Mouse (Mus musculus): ENCODE measurements around the gene Adcy3. TPM values are rescaled to one million over a fixed set of nuclear protein-coding genes. Genes with fewer than 3 reads are reported as not detected.
A peak's percentile ranks its signal among the peaks of the same experiment; 100 is the strongest.

Adcy3 gene
- 4.7 and 7.4 TPM in 2 replicates for polyA plus RNA-seq (2015; fragmentation: Nextera tagmentation; extraction: Ambion mirVana)

DNA sequence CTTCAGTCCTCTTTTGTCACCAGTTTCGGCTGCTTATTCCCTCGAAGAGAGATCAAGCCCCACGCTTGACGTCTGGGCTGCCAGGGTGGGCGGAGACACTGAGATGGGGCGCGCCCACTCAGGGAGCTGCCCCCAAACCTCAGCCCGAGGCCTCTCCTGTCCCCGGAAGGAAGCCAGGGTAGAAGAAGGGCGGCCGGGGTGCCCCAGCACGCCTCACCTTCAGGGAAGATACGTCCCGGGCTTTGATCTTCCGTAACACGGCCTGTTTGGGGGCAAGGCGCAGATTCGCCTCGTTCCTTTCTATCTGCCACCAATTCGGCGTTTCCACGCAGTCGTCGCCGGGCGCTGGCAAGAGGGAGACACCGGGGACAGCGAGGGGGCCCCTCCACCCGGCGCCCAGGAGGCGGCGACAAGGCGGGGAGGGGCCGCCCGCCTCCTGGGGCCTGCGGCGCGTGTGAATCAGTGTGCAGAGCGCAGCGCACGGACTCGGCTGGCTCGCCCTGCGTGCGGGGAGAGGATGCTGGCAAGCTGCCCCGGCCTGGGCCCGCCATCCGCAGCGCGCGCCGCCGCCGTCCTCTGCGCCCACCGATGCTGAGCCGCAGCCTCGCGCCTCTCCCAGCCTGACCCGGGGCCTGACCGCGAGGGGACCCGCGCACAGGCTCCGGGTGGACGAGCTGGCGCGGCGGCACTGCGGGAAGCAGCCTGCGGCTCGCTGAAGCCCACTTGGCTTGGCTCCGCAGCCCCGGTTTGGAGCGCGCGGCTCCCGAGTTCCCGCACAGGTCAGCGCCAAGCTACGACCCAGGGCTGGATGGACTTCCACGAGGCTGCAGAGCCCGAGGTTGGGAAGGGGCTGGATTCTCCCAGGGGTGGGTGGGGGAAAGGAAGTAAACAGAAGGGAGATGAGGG, at the start of gene Adcy3:
Gene Adcy3, plus strand, starts transcription at position 163 of the 906 bp plus-strand sequence.
- Histone ChIP-seq H3K9ac (peak within 1 kb of the TSS; percentile 66), H3K4me1 (replicated peaks) (peaks cover 22% of the 10 kb centered on the region), H3K36me3 (no peaks in the 10 kb centered on the region), H3K4me3 (peak within 1 kb of the TSS; percentile 67), H3K9me3 (replicated peaks) (no peaks in the 10 kb centered on the region), H3K4me2 (peak within 1 kb of the TSS; percentile 98), H3K27ac (peak within 1 kb of the TSS; percentile 46), H3K27me3 (no peaks in the 10 kb centered on the region; the same call in 1 of the 2 replicates)
- ATAC-seq (replicated peaks; ENCODE audit: insufficient number of reproducible peaks, insufficient read depth, low FRiP score, low read depth) = peak; percentile 83
- under 1% methylated on average over 75 of the region's 83 CpGs for WGBS

DNA sequence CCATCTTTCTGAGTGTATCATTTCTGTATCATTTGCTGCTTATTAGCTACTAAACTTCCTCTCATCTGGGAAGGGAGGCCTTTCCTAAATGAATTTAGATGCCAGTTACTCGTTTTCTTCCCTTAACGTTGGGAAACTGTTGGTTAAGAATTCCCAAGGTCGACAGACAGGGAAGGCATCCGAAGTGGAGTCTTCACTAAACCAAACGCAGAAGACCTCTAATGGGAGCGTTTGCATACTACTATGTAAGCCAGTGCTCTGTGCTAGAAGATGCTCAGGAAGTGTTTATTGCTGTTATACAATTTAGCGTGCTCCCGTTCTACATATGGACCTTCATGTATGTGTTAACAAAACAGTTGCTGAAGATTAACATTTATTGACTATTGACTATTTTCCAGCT, 49.5 kb upstream of the Adcy3 start:
- 53% methylated on average over 8 of the region's 8 CpGs for WGBS
- Histone ChIP-seq H3K4me3 (peak overlapping the region; percentile 65), H3K9ac (no peak overlapping the region), H3K36me3 (peaks cover 9% of the 10 kb centered on the region; the same call in 1 of the 2 replicates), H3K4me1 (replicated peaks) (peaks cover 11% of the 10 kb centered on the region), H3K27ac (peak overlapping the region; percentile 96), H3K4me2 (peak overlapping the region; percentile 83), H3K27me3 (no peaks in the 10 kb centered on the region), H3K9me3 (replicated peaks) (no peaks in the 10 kb centered on the region)
- no peak for ATAC-seq (replicated peaks; ENCODE audit: insufficient number of reproducible peaks, insufficient read depth, low FRiP score, low read depth)

DNA sequence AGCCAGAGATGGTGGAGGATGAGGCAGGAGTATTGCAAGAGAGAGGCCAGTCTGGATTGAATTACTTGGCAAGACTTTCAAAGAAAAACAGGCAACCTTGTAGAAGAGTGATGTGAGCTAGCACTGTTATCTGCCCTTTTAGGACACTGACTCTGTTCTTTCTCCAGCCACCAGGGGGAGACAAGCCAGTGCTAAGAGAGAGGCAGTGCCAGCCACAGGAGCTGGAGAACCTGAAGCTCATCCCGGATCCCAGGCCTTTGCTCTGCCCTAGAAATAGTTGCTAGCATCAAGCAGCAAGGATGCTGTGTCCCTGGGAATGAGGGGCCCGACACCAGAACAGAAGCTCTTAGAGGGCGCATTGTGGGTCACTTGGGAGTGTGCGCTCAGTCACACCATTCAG, 25.5 kb upstream of the Adcy3 start:
- peaks cover 33% of the 10 kb centered on the region for H3K36me3 ChIP-seq

DNA sequence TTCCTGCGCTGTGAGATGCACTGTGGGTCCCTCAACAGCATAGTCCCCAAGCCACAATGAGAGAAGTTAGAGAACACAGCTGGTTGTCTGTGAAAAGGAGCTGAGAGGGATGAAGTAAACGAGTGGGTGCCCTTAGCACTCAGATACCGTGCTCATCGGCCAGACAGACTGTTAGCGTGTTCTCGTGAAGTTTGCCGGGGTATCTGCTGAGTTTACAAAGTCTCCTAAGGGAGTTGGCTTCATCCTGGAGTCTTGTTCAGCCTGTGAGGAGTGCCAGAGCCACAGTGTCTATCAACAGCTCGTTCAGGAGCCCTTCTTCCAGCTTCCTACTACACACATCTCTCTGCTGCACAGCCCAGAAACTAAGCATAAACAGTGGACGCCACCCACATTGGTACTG, 16.8 kb upstream of the Adcy3 start:
- Histone ChIP-seq H3K9ac (no peak overlapping the region), H3K27ac (no peak overlapping the region), H3K4me3 (no peak overlapping the region), H3K9me3 (replicated peaks) (no peaks in the 10 kb centered on the region), H3K4me1 (replicated peaks) (peaks cover 17% of the 10 kb centered on the region), H3K27me3 (no peaks in the 10 kb centered on the region), H3K4me2 (no peak overlapping the region), H3K36me3 (no peaks in the 10 kb centered on the region)
- ATAC-seq (replicated peaks; ENCODE audit: insufficient number of reproducible peaks, insufficient read depth, low FRiP score, low read depth) = no peak
- 42% methylated on average over 9 of the region's 9 CpGs for WGBS

More for the DNA sequence above, 25.5 kb upstream of the Adcy3 start:
- ATAC-seq (replicated peaks; ENCODE audit: insufficient number of reproducible peaks, insufficient read depth, low FRiP score, low read depth) = no peak
- Histone ChIP-seq H3K27me3 (no peaks in the 10 kb centered on the region), H3K4me2 (no peak overlapping the region), H3K4me1 (replicated peaks) (no peaks in the 10 kb centered on the region), H3K4me3 (no peak overlapping the region), H3K27ac (no peak overlapping the region), H3K9me3 (replicated peaks) (no peaks in the 10 kb centered on the region), H3K9ac (no peak overlapping the region)
- 68% methylated on average over 4 of the region's 4 CpGs for WGBS

- Histone ChIP-seq H3K4me1 (replicated peaks) (peaks cover 17% of the 10 kb centered on the region), H3K9ac (no peak overlapping the region), H3K4me3 (no peak overlapping the region), H3K4me2 (no peak overlapping the region), H3K27ac (0 out of 2 replicates have a peak overlapping the region, but pooled peaks have one; percentile 33), H3K27me3 (no peaks in the 10 kb centered on the region), H3K36me3 (no peaks in the 10 kb centered on the region), H3K9me3 (replicated peaks) (no peaks in the 10 kb centered on the region)
- WGBS = 71% methylated on average over 3 of the region's 3 CpGs
- ATAC-seq (replicated peaks; ENCODE audit: insufficient number of reproducible peaks, insufficient read depth, low FRiP score, low read depth) = no peak
Observed at GRCm38 (mm10) chr12:4117136-4117535, 15.8 kb upstream of the Adcy3 start.

DNA sequence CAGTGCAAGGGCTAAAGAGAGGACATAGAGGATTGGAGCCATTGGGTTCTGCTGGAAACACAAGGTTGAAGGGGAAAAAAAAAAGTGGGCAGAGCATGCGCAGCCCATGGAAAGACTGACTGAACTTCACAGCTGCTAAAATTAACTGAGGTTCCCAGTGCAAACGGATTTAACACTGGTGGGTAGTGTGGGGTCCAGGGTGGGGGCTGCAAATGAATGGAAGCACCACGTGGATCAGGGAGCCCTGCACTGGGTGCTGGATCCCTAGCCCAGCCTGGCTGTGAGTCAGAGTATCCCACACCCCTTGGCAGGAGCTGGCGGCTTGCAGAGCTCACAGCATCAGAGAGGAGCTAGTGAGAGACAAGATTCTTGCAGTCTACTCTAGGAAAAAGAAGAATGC, 15.3 kb upstream of the Adcy3 start:
- H3K4me3 ChIP-seq = no peak overlapping the region
- no peak for ATAC-seq (replicated peaks; ENCODE audit: insufficient number of reproducible peaks, insufficient read depth, low FRiP score, low read depth)
- no peaks in the 10 kb centered on the region for H3K9me3 ChIP-seq (replicated peaks)
- no peaks in the 10 kb centered on the region for H3K27me3 ChIP-seq
- H3K9ac ChIP-seq = no peak overlapping the region
- 0 out of 2 replicates have a peak overlapping the region, but pooled peaks have one; percentile 33 for H3K27ac ChIP-seq
- 46% methylated on average over 4 of the region's 4 CpGs for WGBS
- peaks cover 17% of the 10 kb centered on the region for H3K4me1 ChIP-seq (replicated peaks)
- no peaks in the 10 kb centered on the region for H3K36me3 ChIP-seq
- no peak overlapping the region for H3K4me2 ChIP-seq

DNA sequence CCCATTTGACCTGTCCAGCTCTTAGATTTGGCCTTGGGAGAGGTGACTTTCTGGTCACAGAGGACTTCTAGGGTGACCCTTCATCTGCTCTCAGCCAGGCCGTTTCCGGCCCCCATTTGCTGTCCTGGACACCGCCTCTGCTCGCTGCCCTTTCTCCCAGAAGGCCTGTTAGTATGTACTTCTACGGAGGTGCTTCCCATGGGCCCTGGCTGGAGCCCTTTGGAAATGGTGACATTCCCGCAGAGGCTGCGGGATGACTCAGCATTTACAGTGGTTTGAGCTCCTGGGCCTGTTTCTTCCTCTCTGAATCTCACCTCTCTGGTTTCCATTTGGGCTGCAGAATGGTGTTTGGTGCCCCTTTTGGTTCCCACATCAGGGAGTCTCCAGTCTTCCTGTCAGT, 5.6 kb upstream of the Adcy3 start:
- no peaks in the 10 kb centered on the region for H3K4me1 ChIP-seq (replicated peaks)
- H3K9ac ChIP-seq = no peak overlapping the region
- no peak for ATAC-seq (replicated peaks; ENCODE audit: insufficient number of reproducible peaks, insufficient read depth, low FRiP score, low read depth)
- no peak overlapping the region for H3K27ac ChIP-seq
- H3K4me3 ChIP-seq = no peak overlapping the region
- H3K4me2 ChIP-seq = no peak overlapping the region
- no peaks in the 10 kb centered on the region for H3K9me3 ChIP-seq (replicated peaks)
- H3K27me3 ChIP-seq = no peaks in the 10 kb centered on the region; the same call in 1 of the 2 replicates
- no peaks in the 10 kb centered on the region for H3K36me3 ChIP-seq
- WGBS = 69% methylated on average over 7 of the region's 7 CpGs

DNA sequence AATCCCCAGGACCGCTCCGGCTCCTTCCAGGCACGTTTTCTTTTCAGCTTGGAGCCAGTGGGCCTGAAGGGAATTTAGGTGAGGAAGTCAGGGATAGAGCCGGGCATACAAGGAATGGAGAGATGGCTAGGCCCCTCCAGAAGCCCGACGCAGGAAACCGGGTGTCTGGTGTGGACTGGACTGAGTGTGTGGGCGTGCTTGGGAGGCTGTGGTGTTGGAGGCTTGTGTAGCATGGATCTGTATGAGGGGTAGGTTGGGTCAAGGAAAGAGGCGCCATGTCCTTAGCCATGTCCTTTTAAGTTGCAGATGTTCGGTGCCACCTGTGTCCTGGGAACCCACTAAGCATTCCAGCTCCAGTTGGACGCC, 927 bp downstream of the Adcy3 start:
- 0 out of 2 replicates have a peak, but pooled peaks have one; percentile 3 for ATAC-seq (replicated peaks; ENCODE audit: insufficient number of reproducible peaks, insufficient read depth, low FRiP score, low read depth)

GRCm38 (mm10) chr12:4143179-4143578, 10.3 kb downstream of the Adcy3 start:
- no peak for ATAC-seq (replicated peaks; ENCODE audit: insufficient number of reproducible peaks, insufficient read depth, low FRiP score, low read depth)
- no peaks in the 10 kb centered on the region for H3K9me3 ChIP-seq (replicated peaks)
- no peaks in the 10 kb centered on the region for H3K27me3 ChIP-seq
- no peak overlapping the region for H3K4me2 ChIP-seq
- no peak overlapping the region for H3K27ac ChIP-seq
- peaks cover 11% of the 10 kb centered on the region for H3K4me1 ChIP-seq (replicated peaks)
- H3K4me3 ChIP-seq = no peak overlapping the region
- 86% methylated on average over 5 of the region's 5 CpGs for WGBS
- no peaks in the 10 kb centered on the region for H3K36me3 ChIP-seq
- no peak overlapping the region for H3K9ac ChIP-seq

More for the DNA sequence above, 927 bp downstream of the Adcy3 start:
- Histone ChIP-seq H3K36me3 (no peaks in the 10 kb centered on the region), H3K27ac (0 out of 2 replicates have a peak overlapping the region, but pooled peaks have one; percentile 46), H3K4me3 (peak overlapping the region; percentile 67), H3K4me2 (peak overlapping the region; percentile 98), H3K4me1 (replicated peaks) (peaks cover 22% of the 10 kb centered on the region), H3K9ac (peak overlapping the region; percentile 66), H3K9me3 (replicated peaks) (no peaks in the 10 kb centered on the region), H3K27me3 (no peaks in the 10 kb centered on the region; the same call in 1 of the 2 replicates)
- WGBS = 23% methylated on average over 11 of the region's 11 CpGs

DNA sequence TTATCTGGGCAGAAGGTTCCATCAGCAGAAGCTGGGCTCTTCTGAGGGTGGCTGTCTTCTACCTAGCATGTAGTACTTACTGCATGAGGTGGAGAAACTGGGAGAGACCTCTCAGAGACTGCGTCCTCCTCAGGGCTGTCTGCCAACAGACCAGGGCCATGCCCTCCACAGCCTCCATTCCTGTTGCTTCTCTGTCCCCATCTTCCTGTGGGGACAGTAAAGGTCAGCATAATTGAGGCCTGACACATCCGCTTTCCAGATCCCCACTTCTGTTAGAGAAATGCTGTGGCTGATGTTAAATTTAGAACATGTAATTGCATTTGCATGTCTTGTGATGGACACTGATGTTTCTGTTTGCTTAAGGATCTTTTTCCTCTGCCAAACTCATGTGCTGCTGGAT, 18.0 kb downstream of the Adcy3 start:
- no peak for ATAC-seq (replicated peaks; ENCODE audit: insufficient number of reproducible peaks, insufficient read depth, low FRiP score, low read depth)
- WGBS = 32% methylated on average over 2 of the region's 2 CpGs

GRCm38 (mm10) chr12:4151969-4152368, 19.1 kb downstream of the Adcy3 start:
- H3K27me3 ChIP-seq = no peaks in the 10 kb centered on the region
- H3K9ac ChIP-seq = no peak overlapping the region
- H3K4me1 ChIP-seq (replicated peaks) = peaks cover 6% of the 10 kb centered on the region
- H3K4me2 ChIP-seq = no peak overlapping the region
- no peaks in the 10 kb centered on the region for H3K9me3 ChIP-seq (replicated peaks)
- no peaks in the 10 kb centered on the region for H3K36me3 ChIP-seq
- H3K27ac ChIP-seq = no peak overlapping the region
- ATAC-seq (replicated peaks; ENCODE audit: insufficient number of reproducible peaks, insufficient read depth, low FRiP score, low read depth) = no peak
- no peak overlapping the region for H3K4me3 ChIP-seq
- 82% methylated on average over 3 of the region's 3 CpGs for WGBS

More for the DNA sequence above, 18.0 kb downstream of the Adcy3 start:
- Histone ChIP-seq H3K4me3 (no peak overlapping the region), H3K4me2 (no peak overlapping the region), H3K27me3 (no peaks in the 10 kb centered on the region), H3K36me3 (no peaks in the 10 kb centered on the region), H3K9ac (no peak overlapping the region), H3K27ac (no peak overlapping the region), H3K9me3 (replicated peaks) (no peaks in the 10 kb centered on the region), H3K4me1 (replicated peaks) (peaks cover 6% of the 10 kb centered on the region)
